Mouse (Mus musculus) intestine, embryonic 15.5 days (tissue): ENCODE data around the gene Wwox. TPM values are rescaled to one million over a fixed set of nuclear protein-coding genes. Genes with fewer than 3 reads are reported as not detected.

Source experiments
- ATAC-seq: fragments of 200-750 bp; cut with Nextera tagmentation; 2 replicates; pipeline ENCODE4 v1.8.0; 2017; ENCODE audit warnings: moderate TSS enrichment, moderate library complexity
- H3K27ac ChIP-seq: fragments of 300-500 bp; sonication (generic); 2 replicates; pipeline ENCODE4 v1.5.1; 2015; ENCODE audit warnings: mild to moderate bottlenecking, inconsistent platforms
- H3K27me3 ChIP-seq: fragments of 300-500 bp; sonication (generic); replicated peaks from 2 replicates; pipeline ENCODE4 v1.6.1; 2015; ENCODE audit warnings: inconsistent platforms
- H3K36me3 ChIP-seq: fragments of 300-500 bp; sonication (generic); 2 replicates; pipeline ENCODE4 v1.6.1; 2015; ENCODE audit warnings: inconsistent platforms
- H3K4me1 ChIP-seq: fragments of 300-500 bp; sonication (generic); replicated peaks from 2 replicates; pipeline ENCODE4 v1.6.1; 2015; ENCODE audit warnings: inconsistent platforms
- H3K4me2 ChIP-seq: fragments of 300-500 bp; sonication (generic); replicated peaks from 2 replicates; pipeline ENCODE4 v1.6.1; 2015; ENCODE audit warnings: mild to moderate bottlenecking, inconsistent platforms
- H3K4me3 ChIP-seq: fragments of 300-500 bp; sonication (generic); replicated peaks from 2 replicates; pipeline ENCODE4 v1.5.1; 2015; ENCODE audit warnings: inconsistent platforms
- H3K9ac ChIP-seq: fragments of 300-500 bp; sonication (generic); 2 replicates; pipeline ENCODE4 v1.6.1; 2015; ENCODE audit warnings: inconsistent platforms
- H3K9me3 ChIP-seq: fragments of 300-500 bp; sonication (generic); 2 replicates; pipeline ENCODE4 v1.6.1; 2016; ENCODE audit warnings: inconsistent platforms
- WGBS: fragments of 180-500 bp; shearing (Covaris S2); methylation state at CpG from one replicate; pipeline ENCODE4 v1.1.7; 2015; 5-methylcytosine and 5-hydroxymethylcytosine counted together
- polyA plus RNA-seq: library from polyadenylated mRNA; unstranded; fragments of >200 nt; fragmentation: Nextera tagmentation; extraction: Ambion mirVana; gene quantifications from 2 replicates; pipeline ENCODE4 v1.2.1, GENCODE M21; 2015

Wwox gene
- polyA plus RNA-seq, 1 experiment from 2014 or later = 11.6 TPM

GRCm38 (mm10) chr8:114476919-114477318 lies 37.5 kb downstream of the Wwox start:
- ATAC-seq = no peak
- peaks cover 3% of the 10 kb centered on the region; the same call in 1 of the 2 replicates for H3K4me1 ChIP-seq
- H3K9ac ChIP-seq = no peak overlapping the region
- H3K4me3 ChIP-seq = no peak overlapping the region
- whole genome bisulfite sequencing = 67% methylated on average over 10 of the region's 10 CpGs
- H3K9me3 ChIP-seq = no peaks in the 10 kb centered on the region
- H3K4me2 ChIP-seq = no peak overlapping the region
- H3K36me3 ChIP-seq = no peaks in the 10 kb centered on the region
- no peak overlapping the region for H3K27ac ChIP-seq
- no peaks in the 10 kb centered on the region for H3K27me3 ChIP-seq

DNA sequence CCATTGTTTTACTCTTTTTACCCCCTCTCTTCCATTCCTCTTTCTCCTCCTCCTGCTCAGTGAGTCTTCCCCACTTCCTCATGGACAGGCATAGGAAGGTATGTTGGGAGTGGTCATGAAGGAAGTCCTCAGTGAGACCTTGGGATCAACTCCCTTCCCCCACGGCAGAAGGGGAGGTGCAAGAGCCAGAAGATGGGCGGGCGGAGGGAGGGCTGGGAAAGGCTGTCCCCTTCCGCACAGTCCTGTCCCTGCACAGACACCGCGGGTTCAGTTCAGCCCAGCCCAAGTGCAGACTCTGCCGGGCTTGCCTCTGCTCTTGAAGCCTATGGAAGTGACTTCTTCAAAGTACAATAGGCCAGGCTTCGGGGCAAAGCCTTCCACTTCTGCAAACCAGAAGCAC lies 38.3 kb downstream of the Wwox start:
- Histone ChIP-seq H3K4me1 (peaks cover 3% of the 10 kb centered on the region; the same call in 1 of the 2 replicates), H3K27ac (no peak overlapping the region), H3K4me2 (no peak overlapping the region), H3K27me3 (no peaks in the 10 kb centered on the region), H3K36me3 (no peaks in the 10 kb centered on the region), H3K9me3 (no peaks in the 10 kb centered on the region), H3K9ac (no peak overlapping the region), H3K4me3 (no peak overlapping the region)
- ATAC-seq = peak; percentile 60
- 63% methylated on average over 8 of the region's 8 CpGs for WGBS

- 67% methylated on average over 8 of the region's 8 CpGs for WGBS
- peak; percentile 86 for ATAC-seq
- Histone ChIP-seq H3K36me3 (no peaks in the 10 kb centered on the region), H3K4me3 (no peak overlapping the region), H3K9ac (no peak overlapping the region), H3K4me1 (peaks cover 3% of the 10 kb centered on the region; the same call in 1 of the 2 replicates), H3K27ac (no peak overlapping the region), H3K4me2 (no peak overlapping the region), H3K9me3 (no peaks in the 10 kb centered on the region), H3K27me3 (no peaks in the 10 kb centered on the region)
Observed at GRCm38 (mm10) chr8:114479749-114480148, 40.3 kb downstream of the Wwox start.

DNA sequence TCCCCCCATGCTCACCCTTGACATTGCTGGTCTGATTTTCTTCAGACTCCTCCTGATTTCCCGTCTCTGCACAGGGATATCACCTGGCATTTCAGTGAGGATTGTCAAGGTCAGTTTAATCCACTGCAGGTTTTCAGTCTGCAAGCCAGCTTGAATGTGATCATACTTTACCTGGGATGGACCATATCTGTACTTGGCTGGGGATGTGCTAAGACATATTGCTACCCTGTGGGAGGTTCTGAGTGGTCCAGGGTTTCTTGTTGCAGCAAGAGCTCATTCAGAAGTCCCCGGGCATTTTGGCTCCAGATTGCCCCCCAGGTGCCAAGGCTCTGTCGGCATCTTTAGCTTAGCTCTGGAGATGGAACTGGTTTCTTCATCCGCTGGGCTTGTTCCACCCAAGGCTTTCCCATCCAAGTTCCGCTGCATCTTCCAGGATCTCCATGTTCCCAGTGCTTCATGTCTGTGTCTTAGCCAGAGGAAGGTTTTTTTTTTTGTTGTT lies 52.3 kb downstream of the Wwox start:
- no peak for ATAC-seq

GRCm38 (mm10) chr8:114499448-114500144 lies 60.1 kb downstream of the Wwox start:
- no peaks in the 10 kb centered on the region for H3K36me3 ChIP-seq
- 43% methylated on average over 16 of the region's 16 CpGs for WGBS

More for the DNA sequence above, 52.3 kb downstream of the Wwox start:
- H3K27me3 ChIP-seq = no peaks in the 10 kb centered on the region
- no peaks in the 10 kb centered on the region for H3K9me3 ChIP-seq
- H3K4me2 ChIP-seq = no peak overlapping the region
- H3K4me1 ChIP-seq = no peaks in the 10 kb centered on the region
- H3K36me3 ChIP-seq = no peaks in the 10 kb centered on the region
- no peak overlapping the region for H3K27ac ChIP-seq
- WGBS = 91% methylated on average over 5 of the region's 5 CpGs
- H3K4me3 ChIP-seq = no peak overlapping the region
- no peak overlapping the region for H3K9ac ChIP-seq

GRCm38 (mm10) chr8:114501906-114502305 lies 62.5 kb downstream of the Wwox start:
- H3K36me3 ChIP-seq = no peaks in the 10 kb centered on the region
- 77% methylated on average over 6 of the region's 6 CpGs for WGBS
- no peak overlapping the region for H3K4me2 ChIP-seq
- ATAC-seq = no peak
- H3K4me1 ChIP-seq = peaks cover 20% of the 10 kb centered on the region
- H3K27ac ChIP-seq = no peak overlapping the region
- no peaks in the 10 kb centered on the region for H3K9me3 ChIP-seq
- H3K27me3 ChIP-seq = no peaks in the 10 kb centered on the region
- no peak overlapping the region for H3K9ac ChIP-seq
- H3K4me3 ChIP-seq = no peak overlapping the region

More at GRCm38 (mm10) chr8:114499448-114500144, 60.1 kb downstream of the Wwox start:
- Histone ChIP-seq H3K4me1 (peaks cover 9% of the 10 kb centered on the region; the same call in 1 of the 2 replicates), H3K27me3 (no peaks in the 10 kb centered on the region), H3K9ac (no peak overlapping the region), H3K27ac (no peak overlapping the region), H3K9me3 (no peaks in the 10 kb centered on the region), H3K4me3 (no peak overlapping the region), H3K4me2 (no peak overlapping the region)
- peak; percentile 34; the same call in 1 of the 2 replicates for ATAC-seq

DNA sequence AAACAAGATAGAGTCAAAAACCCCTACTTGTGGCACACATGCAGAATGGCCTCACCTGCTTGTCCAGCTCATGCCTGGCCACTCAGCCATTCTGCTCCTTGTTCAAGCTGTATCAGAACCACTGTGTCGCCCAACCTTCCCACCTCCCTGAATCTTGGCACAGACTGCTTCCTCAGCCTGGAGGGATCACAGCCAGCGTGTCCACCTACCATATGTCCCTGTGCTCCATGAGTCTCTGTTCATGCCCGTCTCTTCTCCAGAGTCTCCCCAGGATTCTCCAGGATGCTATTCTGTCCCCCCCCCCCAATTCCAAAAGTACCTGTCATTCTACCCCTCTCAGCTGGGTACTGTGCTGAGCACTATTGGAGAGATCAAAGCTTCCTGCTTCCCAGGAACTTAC lies 63.7 kb downstream of the Wwox start:
- Histone ChIP-seq H3K4me3 (no peak overlapping the region), H3K27me3 (no peaks in the 10 kb centered on the region), H3K4me2 (no peak overlapping the region), H3K36me3 (no peaks in the 10 kb centered on the region), H3K9ac (no peak overlapping the region), H3K27ac (no peak overlapping the region), H3K4me1 (peaks cover 20% of the 10 kb centered on the region), H3K9me3 (no peaks in the 10 kb centered on the region)
- ATAC-seq = no peak
- WGBS = 94% methylated on average over 3 of the region's 3 CpGs

GRCm38 (mm10) chr8:114504889-114505288 lies 65.4 kb downstream of the Wwox start:
- no peak overlapping the region; the same call in 1 of the 2 replicates for H3K27ac ChIP-seq
- H3K4me3 ChIP-seq = no peak overlapping the region
- H3K27me3 ChIP-seq = no peaks in the 10 kb centered on the region
- no peaks in the 10 kb centered on the region for H3K9me3 ChIP-seq
- peaks cover 17% of the 10 kb centered on the region for H3K4me1 ChIP-seq
- H3K4me2 ChIP-seq = peak overlapping the region; percentile 35
- ATAC-seq = peak; percentile 39; the same call in 1 of the 2 replicates
- H3K36me3 ChIP-seq = no peaks in the 10 kb centered on the region
- 32% methylated on average over 11 of the region's 11 CpGs for WGBS
- no peak overlapping the region for H3K9ac ChIP-seq

DNA sequence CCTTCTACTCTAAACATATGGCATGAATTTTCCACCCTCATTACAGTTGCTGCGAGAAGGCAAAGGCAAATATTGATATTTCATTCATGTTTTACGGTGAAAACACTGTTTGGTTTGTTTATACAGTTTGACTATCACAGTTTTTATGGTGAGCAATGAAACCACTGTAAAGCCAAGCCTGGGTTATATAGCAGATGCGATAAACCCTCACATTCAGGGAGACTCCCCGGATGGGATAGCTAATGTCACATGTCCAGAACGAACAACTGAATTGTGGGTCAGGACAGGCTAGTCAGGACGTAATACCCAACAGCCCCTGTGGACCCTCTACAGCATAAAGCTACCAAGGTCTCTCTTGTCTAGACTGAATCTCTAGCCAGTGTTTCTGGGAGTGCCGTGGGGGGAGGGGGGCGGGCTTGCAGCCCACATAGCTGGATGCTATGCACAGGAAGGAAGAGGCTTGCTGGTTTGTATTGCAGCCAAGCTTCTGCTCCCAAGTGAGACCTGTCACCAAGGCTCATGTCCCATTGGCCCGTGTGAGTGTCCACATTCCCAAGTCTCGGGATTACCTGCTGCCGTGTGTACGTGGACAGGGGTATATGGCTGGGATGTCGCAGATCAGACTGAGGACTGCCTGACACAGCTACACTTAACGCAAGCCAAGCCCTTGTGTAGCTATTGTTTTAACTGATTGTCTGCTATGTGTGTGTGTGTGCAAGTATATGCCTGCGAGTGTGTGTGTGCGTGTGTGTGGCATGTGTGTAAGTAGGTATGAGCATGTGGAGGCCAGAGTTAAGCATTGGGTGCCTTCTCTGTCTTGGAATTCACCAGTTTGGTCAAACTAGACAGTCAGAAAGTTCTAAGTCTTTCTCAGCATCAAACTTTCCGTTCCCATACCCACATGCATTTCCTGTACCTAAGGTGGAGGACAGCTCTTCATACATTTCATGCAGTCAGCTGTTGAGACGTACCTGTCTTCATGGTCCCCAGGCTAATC lies 66.2 kb downstream of the Wwox start:
- Histone ChIP-seq H3K4me2 (peak overlapping the region; percentile 35; the same call in 1 of the 2 replicates), H3K9me3 (no peaks in the 10 kb centered on the region), H3K4me3 (no peak overlapping the region), H3K27ac (no peak overlapping the region), H3K4me1 (peaks cover 17% of the 10 kb centered on the region), H3K9ac (no peak overlapping the region), H3K36me3 (no peaks in the 10 kb centered on the region), H3K27me3 (no peaks in the 10 kb centered on the region)
- 49% methylated on average over 18 of the region's 18 CpGs for WGBS
- ATAC-seq = peak; percentile 80

GRCm38 (mm10) chr8:114507404-114507803 lies 67.9 kb downstream of the Wwox start:
- 78% methylated on average over 7 of the region's 7 CpGs for WGBS
- no peak for ATAC-seq

GRCm38 (mm10) chr8:114510226-114510625 lies 70.8 kb downstream of the Wwox start:
- Histone ChIP-seq H3K9me3 (no peaks in the 10 kb centered on the region), H3K4me2 (no peak overlapping the region), H3K27ac (no peak overlapping the region), H3K9ac (no peak overlapping the region), H3K4me1 (peaks cover 5% of the 10 kb centered on the region; the same call in 1 of the 2 replicates), H3K36me3 (no peaks in the 10 kb centered on the region), H3K27me3 (no peaks in the 10 kb centered on the region), H3K4me3 (no peak overlapping the region)
- ATAC-seq = no peak
- 48% methylated on average over 1 of the region's 1 CpGs for WGBS

More at GRCm38 (mm10) chr8:114507404-114507803, 67.9 kb downstream of the Wwox start:
- Histone ChIP-seq H3K27me3 (no peaks in the 10 kb centered on the region), H3K9me3 (no peaks in the 10 kb centered on the region), H3K4me1 (peaks cover 17% of the 10 kb centered on the region), H3K9ac (no peak overlapping the region), H3K4me3 (no peak overlapping the region), H3K27ac (no peak overlapping the region), H3K4me2 (no peak overlapping the region), H3K36me3 (no peaks in the 10 kb centered on the region)
